Mouse (Mus musculus): Measurements from ENCODE around the gene Ren1. TPM values are rescaled to one million over a fixed set of nuclear protein-coding genes. Genes with fewer than 3 reads are reported as not detected.
A peak's percentile ranks its signal among the peaks of the same experiment; 100 is the strongest.

The Ren1 gene
- polyA plus RNA-seq, 1 experiment from 2014 or later, result 6.6 TPM

- peaks cover 9% of the 10 kb centered on the region for H3K36me3 ChIP-seq (ENCODE audit: control insufficient read depth, insufficient read depth, low read length)
- no peak overlapping the region for H3K27ac ChIP-seq (ENCODE audit: low read depth, low read length)
- WGBS, result 73% methylated on average over 18 of the region's 19 CpGs
- H3K4me2 ChIP-seq (ENCODE audit: low read length), result no peak overlapping the region
- H3K4me3 ChIP-seq (ENCODE audit: low read length), result no peak overlapping the region
- H3K4me1 ChIP-seq (ENCODE audit: control insufficient read depth, insufficient read depth, low read depth, low read length), result peaks cover 5% of the 10 kb centered on the region
- no peak for ATAC-seq
- H3K27me3 ChIP-seq (replicated peaks; ENCODE audit: control insufficient read depth, insufficient read depth, low read length), result no peaks in the 10 kb centered on the region
- no peak overlapping the region for H3K9ac ChIP-seq (ENCODE audit: low read depth, low read length)
- no peaks in the 10 kb centered on the region for H3K9me3 ChIP-seq (ENCODE audit: control insufficient read depth, low read length)
These were observed 37.4 kb downstream of the Ren1 start for GRCm38 (mm10) chr1:133387539-133388268.

- Histone ChIP-seq H3K36me3 (ENCODE audit: control insufficient read depth, insufficient read depth, low read length) (peaks cover 7% of the 10 kb centered on the region), H3K9ac (ENCODE audit: low read depth, low read length) (no peak overlapping the region), H3K27ac (ENCODE audit: low read depth, low read length) (no peak overlapping the region), H3K4me1 (ENCODE audit: control insufficient read depth, insufficient read depth, low read depth, low read length) (peaks cover 11% of the 10 kb centered on the region), H3K9me3 (ENCODE audit: control insufficient read depth, low read length) (no peaks in the 10 kb centered on the region), H3K27me3 (replicated peaks; ENCODE audit: control insufficient read depth, insufficient read depth, low read length) (no peaks in the 10 kb centered on the region), H3K4me2 (ENCODE audit: low read length) (no peak overlapping the region), H3K4me3 (ENCODE audit: low read length) (no peak overlapping the region)
- 66% methylated on average over 4 of the region's 4 CpGs for WGBS
- ATAC-seq, result no peak
These were observed 44.4 kb downstream of the Ren1 start for GRCm38 (mm10) chr1:133394702-133395101.

GRCm38 (mm10) chr1:133396693-133397092 lies 46.4 kb downstream of the Ren1 start:
- Histone ChIP-seq H3K27ac (ENCODE audit: low read depth, low read length) (0 out of 2 replicates have a peak overlapping the region, but pooled peaks have one; percentile 78), H3K4me3 (ENCODE audit: low read length) (no peak overlapping the region), H3K4me2 (ENCODE audit: low read length) (no peak overlapping the region), H3K9ac (ENCODE audit: low read depth, low read length) (no peak overlapping the region), H3K27me3 (replicated peaks; ENCODE audit: control insufficient read depth, insufficient read depth, low read length) (no peaks in the 10 kb centered on the region), H3K9me3 (ENCODE audit: control insufficient read depth, low read length) (no peaks in the 10 kb centered on the region), H3K4me1 (ENCODE audit: control insufficient read depth, insufficient read depth, low read depth, low read length) (peaks cover 11% of the 10 kb centered on the region), H3K36me3 (ENCODE audit: control insufficient read depth, insufficient read depth, low read length) (peaks cover 2% of the 10 kb centered on the region; the same call in 1 of the 2 replicates)
- WGBS, result 84% methylated on average over 5 of the region's 5 CpGs
- no peak for ATAC-seq

- Histone ChIP-seq H3K4me3 (ENCODE audit: low read length) (no peak overlapping the region), H3K4me1 (ENCODE audit: control insufficient read depth, insufficient read depth, low read depth, low read length) (peaks cover 11% of the 10 kb centered on the region), H3K9me3 (ENCODE audit: control insufficient read depth, low read length) (no peaks in the 10 kb centered on the region), H3K36me3 (ENCODE audit: control insufficient read depth, insufficient read depth, low read length) (no peaks in the 10 kb centered on the region), H3K27ac (ENCODE audit: low read depth, low read length) (peak overlapping the region; percentile 78), H3K9ac (ENCODE audit: low read depth, low read length) (peak overlapping the region; percentile 35), H3K4me2 (ENCODE audit: low read length) (peak overlapping the region; percentile 37), H3K27me3 (replicated peaks; ENCODE audit: control insufficient read depth, insufficient read depth, low read length) (no peaks in the 10 kb centered on the region)
- 47% methylated on average over 5 of the region's 5 CpGs for WGBS
- ATAC-seq, result no peak
These were observed 46.8 kb downstream of the Ren1 start for GRCm38 (mm10) chr1:133397094-133397482.

GRCm38 (mm10) chr1:133397483-133398237 lies 47.4 kb downstream of the Ren1 start:
- Histone ChIP-seq H3K9me3 (ENCODE audit: control insufficient read depth, low read length) (no peaks in the 10 kb centered on the region), H3K36me3 (ENCODE audit: control insufficient read depth, insufficient read depth, low read length) (no peaks in the 10 kb centered on the region), H3K27me3 (replicated peaks; ENCODE audit: control insufficient read depth, insufficient read depth, low read length) (no peaks in the 10 kb centered on the region), H3K4me2 (ENCODE audit: low read length) (peak overlapping the region; percentile 37), H3K4me3 (ENCODE audit: low read length) (no peak overlapping the region), H3K4me1 (ENCODE audit: control insufficient read depth, insufficient read depth, low read depth, low read length) (peaks cover 11% of the 10 kb centered on the region), H3K9ac (ENCODE audit: low read depth, low read length) (peak overlapping the region; percentile 35), H3K27ac (ENCODE audit: low read depth, low read length) (peak overlapping the region; percentile 78)
- peak; percentile 43; the same call in 1 of the 2 replicates for ATAC-seq
- 4% methylated on average over 17 of the region's 17 CpGs for WGBS

GRCm38 (mm10) chr1:133400014-133400725 lies 49.9 kb downstream of the Ren1 start:
- Histone ChIP-seq H3K4me3 (ENCODE audit: low read length) (no peak overlapping the region), H3K27ac (ENCODE audit: low read depth, low read length) (no peak overlapping the region), H3K4me2 (ENCODE audit: low read length) (no peak overlapping the region), H3K27me3 (replicated peaks; ENCODE audit: control insufficient read depth, insufficient read depth, low read length) (no peaks in the 10 kb centered on the region), H3K36me3 (ENCODE audit: control insufficient read depth, insufficient read depth, low read length) (no peaks in the 10 kb centered on the region), H3K4me1 (ENCODE audit: control insufficient read depth, insufficient read depth, low read depth, low read length) (peaks cover 11% of the 10 kb centered on the region), H3K9me3 (ENCODE audit: control insufficient read depth, low read length) (no peaks in the 10 kb centered on the region), H3K9ac (ENCODE audit: low read depth, low read length) (no peak overlapping the region)
- ATAC-seq, result no peak
- 72% methylated on average over 13 of the region's 13 CpGs for WGBS

GRCm38 (mm10) chr1:133404005-133404404 lies 53.7 kb downstream of the Ren1 start:
- Histone ChIP-seq H3K27me3 (replicated peaks; ENCODE audit: control insufficient read depth, insufficient read depth, low read length) (no peaks in the 10 kb centered on the region), H3K36me3 (ENCODE audit: control insufficient read depth, insufficient read depth, low read length) (no peaks in the 10 kb centered on the region), H3K9me3 (ENCODE audit: control insufficient read depth, low read length) (no peaks in the 10 kb centered on the region), H3K4me2 (ENCODE audit: low read length) (no peak overlapping the region), H3K4me3 (ENCODE audit: low read length) (no peak overlapping the region), H3K4me1 (ENCODE audit: control insufficient read depth, insufficient read depth, low read depth, low read length) (0 out of 2 replicates have a peak, but pooled peaks cover under 1% of the 10 kb centered on the region), H3K9ac (ENCODE audit: low read depth, low read length) (no peak overlapping the region), H3K27ac (ENCODE audit: low read depth, low read length) (no peak overlapping the region)
- ATAC-seq, result no peak
- WGBS, result 93% methylated on average over 4 of the region's 4 CpGs

- H3K9me3 ChIP-seq (ENCODE audit: control insufficient read depth, low read length), result no peaks in the 10 kb centered on the region
- no peak overlapping the region for H3K4me3 ChIP-seq (ENCODE audit: low read length)
- H3K27me3 ChIP-seq (replicated peaks; ENCODE audit: control insufficient read depth, insufficient read depth, low read length), result no peaks in the 10 kb centered on the region
- WGBS, result 84% methylated on average over 7 of the region's 7 CpGs
- H3K4me1 ChIP-seq (ENCODE audit: control insufficient read depth, insufficient read depth, low read depth, low read length), result 0 out of 2 replicates have a peak, but pooled peaks cover 3% of the 10 kb centered on the region
- no peaks in the 10 kb centered on the region for H3K36me3 ChIP-seq (ENCODE audit: control insufficient read depth, insufficient read depth, low read length)
- H3K27ac ChIP-seq (ENCODE audit: low read depth, low read length), result no peak overlapping the region
- H3K9ac ChIP-seq (ENCODE audit: low read depth, low read length), result no peak overlapping the region
- no peak overlapping the region for H3K4me2 ChIP-seq (ENCODE audit: low read length)
- ATAC-seq, result no peak
These were observed 56.3 kb downstream of the Ren1 start for GRCm38 (mm10) chr1:133406614-133407013.

GRCm38 (mm10) chr1:133407436-133407835 lies 57.1 kb downstream of the Ren1 start:
- H3K4me2 ChIP-seq (ENCODE audit: low read length), result no peak overlapping the region
- no peaks in the 10 kb centered on the region for H3K36me3 ChIP-seq (ENCODE audit: control insufficient read depth, insufficient read depth, low read length)
- no peak overlapping the region for H3K27ac ChIP-seq (ENCODE audit: low read depth, low read length)
- H3K9ac ChIP-seq (ENCODE audit: low read depth, low read length), result no peak overlapping the region
- ATAC-seq, result no peak
- H3K9me3 ChIP-seq (ENCODE audit: control insufficient read depth, low read length), result no peaks in the 10 kb centered on the region
- H3K27me3 ChIP-seq (replicated peaks; ENCODE audit: control insufficient read depth, insufficient read depth, low read length), result no peaks in the 10 kb centered on the region
- 42% methylated on average over 6 of the region's 6 CpGs for WGBS
- 0 out of 2 replicates have a peak, but pooled peaks cover 3% of the 10 kb centered on the region for H3K4me1 ChIP-seq (ENCODE audit: control insufficient read depth, insufficient read depth, low read depth, low read length)
- no peak overlapping the region for H3K4me3 ChIP-seq (ENCODE audit: low read length)
